Mouse (Mus musculus) limb, embryonic 15.5 days (tissue): ENCODE data around the gene Hdac7. TPM values are rescaled to one million over a fixed set of nuclear protein-coding genes. Genes with fewer than 3 reads are reported as not detected.

Experiments
- ATAC-seq: fragments of 200-750 bp; cut with Nextera tagmentation; 2 replicates; pipeline ENCODE4 v1.8.0; 2017; ENCODE audit warnings: low read depth, moderate TSS enrichment; ENCODE audit not compliant: insufficient number of reproducible peaks, low FRiP score, low TSS enrichment
- H3K27ac ChIP-seq: fragments of 300-500 bp; sonication (generic); 2 replicates; pipeline ENCODE4 v1.5.1; 2015; ENCODE audit warnings: moderate library complexity, mild to moderate bottlenecking, inconsistent platforms
- H3K27me3 ChIP-seq: fragments of 300-500 bp; sonication (generic); 2 replicates; pipeline ENCODE4 v1.6.1; 2015; ENCODE audit warnings: inconsistent platforms
- H3K36me3 ChIP-seq: fragments of 300-500 bp; sonication (generic); 2 replicates; pipeline ENCODE4 v1.6.1; 2015; ENCODE audit warnings: inconsistent platforms
- H3K4me1 ChIP-seq: fragments of 300-500 bp; sonication (generic); 2 replicates; pipeline ENCODE4 v1.6.1; 2015; ENCODE audit warnings: inconsistent platforms
- H3K4me2 ChIP-seq: fragments of 300-500 bp; sonication (generic); 2 replicates; pipeline ENCODE4 v1.6.1; 2015; ENCODE audit warnings: mild to moderate bottlenecking, inconsistent platforms
- H3K4me3 ChIP-seq: fragments of 300-500 bp; sonication (generic); 2 replicates; pipeline ENCODE4 v1.5.1; 2015; ENCODE audit warnings: mild to moderate bottlenecking, inconsistent platforms
- H3K9ac ChIP-seq: fragments of 300-500 bp; sonication (generic); 2 replicates; pipeline ENCODE4 v1.6.1; 2015; ENCODE audit warnings: inconsistent platforms
- H3K9me3 ChIP-seq: fragments of 300-500 bp; sonication (generic); 2 replicates; pipeline ENCODE4 v1.6.1; 2016; ENCODE audit warnings: inconsistent platforms
- WGBS: fragments of 180-500 bp; shearing (Covaris S2); methylation state at CpG from one replicate; pipeline ENCODE4 v1.1.7; 2015; 5-methylcytosine and 5-hydroxymethylcytosine counted together
- polyA plus RNA-seq: library from polyadenylated mRNA; unstranded; fragments of >200 nt; fragmentation: Nextera tagmentation; extraction: Ambion mirVana; gene quantifications from 2 replicates; pipeline ENCODE4 v1.2.1, GENCODE M21; 2015

Hdac7 gene
- polyA plus RNA-seq, 1 experiment from 2014 or later: 34.1 TPM

DNA sequence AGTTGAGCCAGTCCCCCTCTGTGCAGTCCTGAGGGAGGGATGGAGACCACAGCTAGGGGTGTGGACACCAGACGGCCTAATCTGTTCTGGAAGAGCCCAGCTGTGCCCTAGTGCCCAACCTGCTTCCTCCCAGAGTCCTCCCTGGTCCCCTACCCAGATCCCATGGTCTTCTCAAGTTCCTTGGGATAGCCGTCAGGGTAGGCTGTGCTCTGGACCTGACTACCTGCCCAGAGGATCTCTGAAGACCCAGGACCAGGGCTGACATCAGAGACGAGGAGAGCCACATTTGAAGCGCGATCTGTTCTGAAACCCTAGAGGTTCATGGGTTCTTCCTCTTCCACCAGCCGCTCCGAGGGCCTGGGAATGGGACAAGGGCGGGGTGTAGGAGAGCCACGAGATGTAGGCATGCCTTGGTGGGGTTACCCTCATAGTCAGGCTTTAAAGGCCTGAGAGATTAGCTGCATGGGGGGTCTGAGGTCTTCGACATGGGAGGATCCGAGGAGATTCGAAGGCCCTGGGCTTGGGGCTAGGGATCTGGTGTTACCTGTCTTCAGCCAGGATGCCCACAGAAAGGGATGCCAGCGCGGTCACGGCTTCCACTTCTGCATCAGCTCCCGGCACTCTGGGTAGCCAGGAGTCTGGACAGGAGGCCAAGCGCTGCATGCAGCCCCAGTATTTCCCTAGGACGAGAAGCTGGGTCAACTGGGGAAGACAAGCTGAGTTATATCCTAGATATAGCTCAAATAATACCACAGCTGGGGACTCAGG lies 50.7 kb downstream of the Hdac7 start:
- Histone ChIP-seq H3K27ac (no peak overlapping the region), H3K36me3 (peaks cover 85% of the 10 kb centered on the region), H3K27me3 (no peaks in the 10 kb centered on the region; the same call in 1 of the 2 replicates), H3K4me2 (no peak overlapping the region), H3K4me1 (0 out of 2 replicates have a peak, but pooled peaks cover 6% of the 10 kb centered on the region), H3K4me3 (no peak overlapping the region), H3K9ac (no peak overlapping the region), H3K9me3 (no peaks in the 10 kb centered on the region)
- WGBS: 88% methylated on average over 18 of the region's 18 CpGs
- ATAC-seq: no peak

DNA sequence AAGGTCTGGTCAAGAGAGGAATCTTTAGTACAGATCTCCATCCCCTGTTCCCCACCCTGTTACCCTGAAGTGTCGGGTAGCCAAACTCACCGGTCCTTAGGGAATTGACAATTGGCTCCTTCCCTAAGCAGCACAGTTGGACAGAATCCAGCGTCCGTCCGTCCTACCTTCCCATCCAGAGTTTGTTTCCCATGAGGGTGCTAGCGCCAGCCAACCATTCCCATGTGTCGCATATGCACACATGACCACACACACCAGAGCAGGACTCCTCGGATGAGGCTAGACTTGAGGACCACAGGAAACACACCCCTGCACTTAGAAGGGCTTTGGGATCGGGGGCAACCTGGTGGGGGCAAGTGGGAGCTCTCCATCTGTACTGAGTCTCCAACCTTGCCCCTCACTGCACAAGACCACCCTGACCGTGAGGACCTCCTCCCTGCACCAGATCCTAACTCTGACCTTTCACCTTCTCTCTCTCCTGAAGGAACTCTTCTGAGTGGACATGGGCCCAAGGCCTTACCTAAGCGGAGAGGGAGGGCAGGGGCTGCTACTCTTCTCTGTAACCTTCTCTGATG lies 53.1 kb downstream of the Hdac7 start:
- Histone ChIP-seq H3K27ac (no peak overlapping the region), H3K4me3 (no peak overlapping the region), H3K4me1 (peaks cover 18% of the 10 kb centered on the region; the same call in 1 of the 2 replicates), H3K27me3 (no peaks in the 10 kb centered on the region; the same call in 1 of the 2 replicates), H3K9ac (no peak overlapping the region), H3K9me3 (no peaks in the 10 kb centered on the region), H3K4me2 (no peak overlapping the region), H3K36me3 (peaks cover 62% of the 10 kb centered on the region)
- WGBS: 85% methylated on average over 11 of the region's 11 CpGs
- no peak for ATAC-seq

DNA sequence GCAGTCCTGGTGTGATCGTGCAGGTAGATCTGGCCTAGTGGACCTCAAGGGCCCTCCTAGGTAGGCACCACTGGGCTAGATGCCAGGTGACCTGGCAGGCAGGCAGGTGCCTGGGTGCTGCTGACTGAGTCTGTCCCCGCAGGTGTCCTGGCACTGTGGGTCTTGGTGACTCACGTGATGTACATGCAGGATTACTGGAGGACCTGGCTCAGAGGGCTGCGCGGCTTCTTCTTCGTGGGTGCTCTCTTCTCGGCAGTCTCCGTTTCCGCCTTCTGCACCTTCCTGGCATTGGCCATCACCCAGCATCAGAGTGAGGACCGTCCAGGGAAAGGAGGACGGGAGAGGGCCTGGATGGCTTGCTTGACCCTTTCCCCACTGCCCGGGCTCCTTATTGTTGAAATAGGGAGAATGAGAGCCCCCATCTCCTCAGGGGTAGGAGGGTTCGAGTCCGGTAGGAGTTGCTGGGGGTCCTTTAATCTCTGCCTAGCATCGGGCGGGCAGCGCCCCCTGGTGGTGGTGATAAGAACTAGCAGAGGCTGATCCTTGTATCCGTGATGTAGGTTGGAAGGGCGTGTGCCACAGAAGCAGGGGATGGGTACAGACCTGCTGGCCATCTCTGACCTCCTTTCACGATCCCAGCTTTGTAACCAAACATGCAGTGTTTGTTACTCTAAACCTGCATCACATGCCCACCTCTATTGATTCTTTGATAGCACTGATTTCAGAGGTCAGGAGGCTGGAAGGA lies 54.4 kb downstream of the Hdac7 start:
- 55% methylated on average over 20 of the region's 20 CpGs for WGBS
- H3K9ac ChIP-seq: no peak overlapping the region
- no peaks in the 10 kb centered on the region for H3K9me3 ChIP-seq
- peaks cover 28% of the 10 kb centered on the region for H3K4me1 ChIP-seq
- H3K27ac ChIP-seq: no peak overlapping the region
- no peaks in the 10 kb centered on the region; the same call in 1 of the 2 replicates for H3K27me3 ChIP-seq
- ATAC-seq: no peak
- no peak overlapping the region for H3K4me2 ChIP-seq
- H3K4me3 ChIP-seq: no peak overlapping the region
- peaks cover 49% of the 10 kb centered on the region for H3K36me3 ChIP-seq

DNA sequence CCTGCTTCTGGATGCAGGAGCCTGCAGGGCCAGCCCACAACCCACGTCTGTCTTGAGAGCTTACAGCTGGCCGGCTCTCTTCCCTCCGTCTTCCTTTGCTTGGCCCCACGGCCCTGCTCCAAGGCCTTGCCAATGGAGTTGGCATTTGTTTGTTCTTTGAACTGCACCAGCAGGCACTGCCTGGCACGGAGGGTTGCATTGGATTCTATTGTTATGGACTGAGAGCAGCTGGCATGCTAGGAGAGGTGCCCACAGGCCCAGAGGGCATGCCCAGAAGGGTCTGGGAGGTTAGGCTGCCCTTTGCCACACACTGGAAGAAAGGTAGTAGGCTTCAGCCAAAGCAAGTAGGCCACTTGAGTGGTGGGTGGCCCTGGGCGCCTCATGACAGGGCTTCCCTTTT lies 55.5 kb downstream of the Hdac7 start:
- no peak for ATAC-seq
- peaks cover 38% of the 10 kb centered on the region for H3K36me3 ChIP-seq
- WGBS: 60% methylated on average over 6 of the region's 6 CpGs
- H3K27ac ChIP-seq: peak overlapping the region; percentile 43
- no peak overlapping the region for H3K9ac ChIP-seq
- H3K4me3 ChIP-seq: no peak overlapping the region
- no peaks in the 10 kb centered on the region; the same call in 1 of the 2 replicates for H3K27me3 ChIP-seq
- H3K9me3 ChIP-seq: no peaks in the 10 kb centered on the region
- peaks cover 38% of the 10 kb centered on the region for H3K4me1 ChIP-seq
- no peak overlapping the region for H3K4me2 ChIP-seq

DNA sequence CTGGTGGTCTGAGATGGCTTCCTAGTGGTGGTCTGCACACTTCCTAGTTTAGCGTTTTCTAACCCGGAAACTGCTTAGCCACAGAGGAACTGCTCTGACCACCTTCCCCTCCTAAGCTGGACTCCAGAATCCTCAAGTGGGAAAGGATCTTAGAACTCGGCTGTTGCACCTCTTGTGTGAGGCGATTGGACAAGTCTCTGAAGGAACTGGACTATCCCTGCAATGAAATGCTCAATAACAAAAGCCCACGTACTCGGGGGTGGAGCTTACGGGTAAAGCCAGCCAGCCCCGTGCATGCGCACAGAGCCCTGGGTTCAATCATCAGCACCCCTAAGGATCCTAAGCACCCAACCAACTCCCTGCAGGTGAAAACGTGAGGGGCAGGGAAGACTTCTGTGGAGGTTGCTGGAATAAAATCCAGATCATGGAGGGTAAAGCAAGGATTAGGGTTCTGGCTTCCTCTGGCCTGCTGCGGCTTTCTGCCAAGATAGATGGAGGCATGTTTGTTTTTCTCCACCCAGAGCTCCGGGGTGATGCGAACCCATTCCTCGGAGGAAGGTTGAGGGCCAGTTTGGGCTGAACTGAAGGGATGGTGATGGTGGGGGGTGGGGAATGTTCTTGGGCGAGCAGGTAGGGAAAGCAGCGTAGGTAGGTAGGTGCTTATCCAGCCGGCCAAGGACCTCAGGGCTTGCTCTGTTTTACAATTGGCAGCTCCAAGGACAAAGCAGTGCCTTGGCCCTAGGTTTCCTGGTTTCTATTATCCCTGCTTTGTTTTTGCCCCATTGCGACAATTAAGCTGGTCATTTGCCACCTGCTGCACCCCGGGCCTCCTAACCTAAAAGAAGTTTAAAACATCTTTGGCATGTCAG lies 56.3 kb downstream of the Hdac7 start:
- ATAC-seq: no peak

GRCm38 (mm10) chr15:97787148-97787798 lies 57.0 kb downstream of the Hdac7 start:
- 0 out of 2 replicates have a peak overlapping the region, but pooled peaks have one; percentile 1 for H3K27ac ChIP-seq
- H3K4me1 ChIP-seq: peaks cover 47% of the 10 kb centered on the region
- no peak overlapping the region for H3K4me2 ChIP-seq
- H3K4me3 ChIP-seq: no peak overlapping the region
- H3K27me3 ChIP-seq: no peaks in the 10 kb centered on the region; the same call in 1 of the 2 replicates
- H3K9me3 ChIP-seq: no peaks in the 10 kb centered on the region
- no peak for ATAC-seq
- H3K9ac ChIP-seq: no peak overlapping the region
- peaks cover 23% of the 10 kb centered on the region for H3K36me3 ChIP-seq
- 85% methylated on average over 7 of the region's 7 CpGs for WGBS

More for the DNA sequence above, 56.3 kb downstream of the Hdac7 start:
- no peak overlapping the region for H3K9ac ChIP-seq
- peaks cover 40% of the 10 kb centered on the region for H3K4me1 ChIP-seq
- 74% methylated on average over 19 of the region's 19 CpGs for WGBS
- no peaks in the 10 kb centered on the region; the same call in 1 of the 2 replicates for H3K27me3 ChIP-seq
- peak overlapping the region; percentile 33; the same call in 1 of the 2 replicates for H3K27ac ChIP-seq
- H3K4me2 ChIP-seq: no peak overlapping the region
- H3K4me3 ChIP-seq: no peak overlapping the region
- peaks cover 30% of the 10 kb centered on the region for H3K36me3 ChIP-seq
- no peaks in the 10 kb centered on the region for H3K9me3 ChIP-seq

GRCm38 (mm10) chr15:97786412-97787112 lies 57.7 kb downstream of the Hdac7 start:
- Histone ChIP-seq H3K9ac (no peak overlapping the region), H3K4me2 (no peak overlapping the region), H3K27ac (no peak overlapping the region), H3K4me3 (no peak overlapping the region), H3K4me1 (peaks cover 54% of the 10 kb centered on the region), H3K36me3 (peaks cover 15% of the 10 kb centered on the region), H3K27me3 (no peaks in the 10 kb centered on the region; the same call in 1 of the 2 replicates), H3K9me3 (no peaks in the 10 kb centered on the region)
- WGBS: 72% methylated on average over 10 of the region's 10 CpGs
- ATAC-seq: no peak

- Histone ChIP-seq H3K36me3 (peaks cover 10% of the 10 kb centered on the region), H3K9ac (no peak overlapping the region), H3K9me3 (no peaks in the 10 kb centered on the region), H3K4me2 (no peak overlapping the region), H3K27me3 (no peaks in the 10 kb centered on the region; the same call in 1 of the 2 replicates), H3K27ac (no peak overlapping the region), H3K4me3 (no peak overlapping the region), H3K4me1 (peaks cover 60% of the 10 kb centered on the region)
- WGBS: 84% methylated on average over 9 of the region's 9 CpGs
- ATAC-seq: no peak
Observed at GRCm38 (mm10) chr15:97785731-97786411, 58.4 kb downstream of the Hdac7 start.

- H3K9me3 ChIP-seq: no peaks in the 10 kb centered on the region
- H3K27ac ChIP-seq: peak overlapping the region; percentile 22; the same call in 1 of the 2 replicates
- ATAC-seq: no peak
- H3K9ac ChIP-seq: peak overlapping the region; percentile 78
- peak overlapping the region; percentile 91 for H3K4me2 ChIP-seq
- H3K36me3 ChIP-seq: peaks cover 5% of the 10 kb centered on the region; the same call in 1 of the 2 replicates
- peaks cover 69% of the 10 kb centered on the region for H3K4me1 ChIP-seq
- 6% methylated on average over 45 of the region's 45 CpGs for WGBS
- H3K27me3 ChIP-seq: no peaks in the 10 kb centered on the region; the same call in 1 of the 2 replicates
- peak overlapping the region; percentile 70 for H3K4me3 ChIP-seq
Observed at GRCm38 (mm10) chr15:97784561-97785161, 59.6 kb downstream of the Hdac7 start.
